Mouse (Mus musculus) central nervous system, embryonic 18 days (tissue): ENCODE measurements around the gene Vmn1r172. TPM values are rescaled to one million over a fixed set of nuclear protein-coding genes. Genes with fewer than 3 reads are reported as not detected.

Experiments used
- polyA plus RNA-seq: library from polyadenylated mRNA; depleted of rRNA; stranded (reverse); fragments of >200 nt; gene quantifications from 2 replicates; pipeline ENCODE4 v1.2.3, GENCODE M21; 2012; rRNA removed

Gene Vmn1r172
- polyA plus RNA-seq, result not detected in 2 replicates

GRCm38 (mm10) chr7:23658016-23658415, at the start of gene Vmn1r172:
Gene Vmn1r172 (plus strand): TSS chr7:23658316.

GRCm38 (mm10) chr7:23630422-23630821, 27.7 kb upstream of the Vmn1r172 start, which contains the start of gene Vmn1r171:
Gene Vmn1r171 (plus strand): TSS chr7:23630722.

GRCm38 (mm10) chr7:23700403-23700802, 42.3 kb downstream of the Vmn1r172 start, which contains the start of gene Vmn1r173:
Gene Vmn1r173 (plus strand): TSS chr7:23700703.

Other genes with a start within 250 kb of the Vmn1r172 start
- not detected in 2 replicates for gene Vmn1r167, start 151.1 kb upstream of the Vmn1r172 start, polyA plus RNA-seq
- gene Vmn1r168, start 118.6 kb upstream of the Vmn1r172 start, polyA plus RNA-seq, result not detected in 2 replicates
- not detected in 2 replicates for gene Vmn1r169, start 82.8 kb upstream of the Vmn1r172 start, polyA plus RNA-seq
- gene Vmn1r170, start 52.1 kb upstream of the Vmn1r172 start, polyA plus RNA-seq, result not detected in 2 replicates
- gene Vmn1r171, start 27.6 kb upstream of the Vmn1r172 start, polyA plus RNA-seq, result not detected in 2 replicates
- gene Vmn1r173, start 42.4 kb downstream of the Vmn1r172 start, polyA plus RNA-seq, result not detected in 2 replicates
- gene Vmn1r174, start 94.0 kb downstream of the Vmn1r172 start, polyA plus RNA-seq, result not detected in 2 replicates
- gene Vmn1r175, start 152.3 kb downstream of the Vmn1r172 start, polyA plus RNA-seq, result not detected in 2 replicates
- gene Vmn1r176, start 179.1 kb downstream of the Vmn1r172 start, polyA plus RNA-seq, result not detected in 2 replicates
- gene Vmn1r177, start 208.1 kb downstream of the Vmn1r172 start, polyA plus RNA-seq, result not detected in 2 replicates
- not detected in 2 replicates for gene Vmn1r178, start 233.7 kb downstream of the Vmn1r172 start, polyA plus RNA-seq